Mouse (Mus musculus) embryonic facial prominence, embryonic 11.5 days (tissue): ENCODE measurements around the gene Mecr. TPM values are rescaled to one million over a fixed set of nuclear protein-coding genes. Genes with fewer than 3 reads are reported as not detected.

Experiments
- ATAC-seq: fragments of 200-750 bp; cut with Nextera tagmentation; replicated peaks from 2 replicates; pipeline ENCODE4 v1.8.0; 2017; ENCODE audit warnings: low read depth; ENCODE audit not compliant: insufficient number of reproducible peaks, low FRiP score, low TSS enrichment
- DNase-seq: peaks from one replicate; pipeline ENCODE4 v3.0.0-alpha.2; 2015; ENCODE audit warnings: low spot score
- H3K27ac ChIP-seq: fragments of 300-500 bp; sonication (generic); replicated peaks from 2 replicates; pipeline ENCODE4 v1.5.1; 2014; ENCODE audit warnings: mild to moderate bottlenecking, low read depth, low read length, control low read depth
- H3K27me3 ChIP-seq: fragments of 300-500 bp; sonication (generic); 2 replicates; pipeline ENCODE4 v1.6.1; 2014; ENCODE audit warnings: mild to moderate bottlenecking, low read length, moderate library complexity, mixed read lengths; ENCODE audit not compliant: control insufficient read depth, insufficient read depth
- H3K36me3 ChIP-seq: fragments of 300-500 bp; sonication (generic); replicated peaks from 2 replicates; pipeline ENCODE4 v1.6.1; 2014; ENCODE audit warnings: low read depth, mild to moderate bottlenecking, low read length, moderate library complexity, mixed read lengths; ENCODE audit not compliant: control insufficient read depth, insufficient read depth
- H3K4me1 ChIP-seq: fragments of 300-500 bp; sonication (generic); 2 replicates; pipeline ENCODE4 v1.6.1; 2014; ENCODE audit warnings: low read length, mixed read lengths; ENCODE audit not compliant: control insufficient read depth, insufficient read depth
- H3K4me2 ChIP-seq: fragments of 300-500 bp; sonication (generic); 2 replicates; pipeline ENCODE4 v1.6.1; 2014; ENCODE audit warnings: low read depth, mild to moderate bottlenecking, control low read depth, low read length, moderate library complexity
- H3K4me3 ChIP-seq: fragments of 300-500 bp; sonication (generic); 2 replicates; pipeline ENCODE4 v1.5.1; 2014; ENCODE audit warnings: low read depth, low read length, control low read depth
- H3K9ac ChIP-seq: fragments of 300-500 bp; sonication (generic); replicated peaks from 2 replicates; pipeline ENCODE4 v1.6.1; 2014; ENCODE audit warnings: mild to moderate bottlenecking, control low read depth, low read length
- H3K9me3 ChIP-seq: fragments of 300-500 bp; sonication (generic); replicated peaks from 2 replicates; pipeline ENCODE4 v1.6.1; 2016; ENCODE audit warnings: mild to moderate bottlenecking, low read length, inconsistent platforms, mixed read lengths; ENCODE audit not compliant: control insufficient read depth
- WGBS: fragments of 180-500 bp; shearing (Covaris S2); extraction: QIAGEN DNeasy Blood & Tissue Kit; methylation state at CpG from one replicate; pipeline ENCODE4 v1.1.7; 2014; 5-methylcytosine and 5-hydroxymethylcytosine counted together
- polyA plus RNA-seq: library from polyadenylated mRNA; unstranded; fragments of >200 nt; fragmentation: Nextera tagmentation; extraction: Ambion mirVana; gene quantifications from 2 replicates; pipeline ENCODE4 v1.2.1, GENCODE M21; 2014

The Mecr gene
- polyA plus RNA-seq, 1 experiment from 2014 or later = 39.9 TPM

DNA sequence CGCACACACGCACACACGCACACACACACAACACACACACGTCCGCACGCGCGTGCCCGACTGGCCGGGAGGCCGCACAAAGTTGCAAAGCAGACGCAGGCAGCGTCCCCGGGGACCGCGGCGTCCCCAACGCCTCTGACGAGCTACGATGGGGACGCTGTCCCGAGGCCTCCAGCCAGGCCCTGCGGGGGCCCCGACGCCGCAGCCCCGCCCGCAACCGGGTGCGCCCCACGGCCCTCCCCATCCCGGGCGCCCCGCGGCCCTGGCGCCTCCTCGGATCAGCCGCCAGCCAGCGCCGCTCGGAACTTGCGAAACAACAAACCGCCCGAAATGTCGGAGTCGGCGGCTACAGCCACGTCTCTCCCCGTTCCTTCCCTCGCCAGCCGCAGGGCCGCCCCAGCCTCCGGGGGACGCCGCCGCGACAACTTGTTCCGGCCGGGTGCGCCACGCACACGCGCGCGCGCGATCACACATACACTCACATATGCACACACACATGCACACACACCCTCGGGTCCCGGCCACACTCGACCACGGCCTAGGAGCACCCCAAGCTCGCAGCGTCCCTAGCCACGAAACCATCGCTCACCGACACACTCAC, 6.3 kb upstream of the Mecr start:
- under 1% methylated on average over 67 of the region's 76 CpGs for WGBS
- H3K27ac ChIP-seq = no peak overlapping the region
- no peak for ATAC-seq

DNA sequence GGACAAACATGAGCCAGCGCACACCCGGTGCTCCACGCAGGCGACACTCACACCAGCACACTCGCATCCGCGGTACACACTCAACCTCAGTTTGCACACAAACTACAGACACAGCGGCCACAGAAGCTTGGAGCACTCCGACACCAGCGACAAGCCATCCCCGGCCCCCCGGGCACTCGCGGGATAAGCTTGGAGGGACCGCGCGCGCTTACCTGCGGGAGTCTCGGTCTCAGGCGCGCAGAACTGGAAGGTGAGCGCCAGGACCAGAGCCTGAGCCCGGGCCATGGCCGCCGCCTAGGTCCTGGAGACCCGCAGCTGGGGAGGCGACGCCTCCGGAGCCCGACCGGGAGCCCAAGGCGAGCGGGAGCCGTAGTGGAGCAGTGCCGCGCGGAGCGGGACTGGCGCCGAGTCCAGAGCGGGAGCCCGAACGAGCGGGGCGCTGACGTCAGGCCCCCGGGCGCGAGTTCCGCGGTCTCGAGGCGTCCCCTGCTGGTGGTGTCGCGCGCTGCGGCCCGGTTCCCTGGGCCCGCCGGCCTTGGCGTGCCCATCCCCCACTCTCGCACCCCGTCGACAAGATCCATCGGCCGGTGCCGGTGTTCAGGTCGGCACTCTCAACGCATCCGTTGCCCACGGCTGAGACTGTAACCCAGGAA, 5.3 kb upstream of the Mecr start, which contains the start of gene Ptpru:
TSS of gene Ptpru (minus strand) at position 417 of the 653 bp plus-strand sequence.
- H3K27ac ChIP-seq = no peak within 1 kb of the TSS
- H3K4me1 ChIP-seq = peaks cover 8% of the 10 kb centered on the region
- peak within 1 kb of the TSS; percentile 68 for H3K4me3 ChIP-seq
- H3K4me2 ChIP-seq = peak within 1 kb of the TSS; percentile 99
- peaks cover 3% of the 10 kb centered on the region; the same call in 1 of the 2 replicates for H3K27me3 ChIP-seq
- ATAC-seq = peak; percentile 63
- H3K9me3 ChIP-seq = no peaks in the 10 kb centered on the region
- peak within 1 kb of the TSS; percentile 84 for H3K9ac ChIP-seq
- DNase-seq = peak; percentile 89
- H3K36me3 ChIP-seq = no peaks in the 10 kb centered on the region
- WGBS = 0% methylated on average over 47 of the region's 72 CpGs

More for the DNA sequence above, 6.3 kb upstream of the Mecr start:
- Histone ChIP-seq H3K4me3 (peak overlapping the region; percentile 68), H3K9ac (peak overlapping the region; percentile 84), H3K4me2 (peak overlapping the region; percentile 99), H3K4me1 (peaks cover 8% of the 10 kb centered on the region), H3K9me3 (no peaks in the 10 kb centered on the region), H3K36me3 (no peaks in the 10 kb centered on the region), H3K27me3 (peaks cover 3% of the 10 kb centered on the region; the same call in 1 of the 2 replicates)
- peak; percentile 51 for DNase-seq

DNA sequence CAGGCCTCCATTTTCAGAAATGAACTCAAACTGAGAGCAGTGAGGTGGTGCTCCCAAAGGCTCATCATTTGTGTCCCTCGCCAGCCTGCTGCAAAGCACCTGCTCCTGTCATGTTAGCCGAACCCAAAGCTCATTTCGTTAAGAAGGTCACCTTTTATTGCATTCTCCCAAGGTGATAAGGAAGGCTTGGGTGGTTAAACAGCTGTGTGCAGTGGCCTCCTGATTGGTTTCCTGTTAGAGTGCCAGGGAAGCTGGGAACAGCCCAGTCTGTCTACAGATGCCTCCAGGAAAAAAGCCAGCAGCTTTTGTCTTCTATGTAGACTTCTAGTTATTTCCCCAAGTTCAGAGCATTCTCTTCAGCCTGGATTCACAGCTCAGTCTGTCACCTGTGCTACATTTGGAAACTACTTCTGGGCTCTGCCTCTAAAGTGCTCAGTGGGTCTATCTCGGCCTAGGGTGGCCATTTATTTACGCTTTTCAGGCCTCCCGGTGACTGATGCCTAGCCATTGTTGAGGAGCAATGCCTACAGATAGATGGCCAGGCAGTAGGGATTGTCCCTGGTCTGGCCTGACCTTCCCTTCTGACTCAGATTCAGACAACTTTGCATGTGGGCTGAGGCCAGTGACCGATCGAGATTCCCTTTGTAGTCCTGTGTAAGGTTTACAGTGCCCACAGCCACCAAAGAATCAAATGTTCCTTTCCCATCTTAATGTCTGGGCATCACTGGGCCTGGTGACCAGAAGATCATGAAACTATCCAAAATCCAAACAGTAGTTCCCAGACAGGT, 2.9 kb downstream of the Mecr start:
- no peaks in the 10 kb centered on the region for H3K36me3 ChIP-seq
- WGBS = 81% methylated on average over 8 of the region's 8 CpGs
- no peak for DNase-seq
- no peaks in the 10 kb centered on the region for H3K27me3 ChIP-seq
- no peaks in the 10 kb centered on the region for H3K9me3 ChIP-seq
- no peak for ATAC-seq
- H3K9ac ChIP-seq = no peak overlapping the region
- H3K27ac ChIP-seq = no peak overlapping the region
- no peak overlapping the region for H3K4me3 ChIP-seq
- no peaks in the 10 kb centered on the region for H3K4me1 ChIP-seq
- H3K4me2 ChIP-seq = no peak overlapping the region

GRCm38 (mm10) chr4:131848082-131848481, 4.8 kb downstream of the Mecr start:
- DNase-seq = peak; percentile 56
- WGBS = 66% methylated on average over 6 of the region's 6 CpGs

GRCm38 (mm10) chr4:131849986-131850638, 6.8 kb downstream of the Mecr start:
- no peak overlapping the region; the same call in 1 of the 2 replicates for H3K27ac ChIP-seq
- H3K36me3 ChIP-seq = no peaks in the 10 kb centered on the region
- 54% methylated on average over 5 of the region's 5 CpGs for WGBS
- H3K4me1 ChIP-seq = no peaks in the 10 kb centered on the region
- DNase-seq (no peak), ATAC-seq (no peak)
- no peak overlapping the region for H3K4me3 ChIP-seq
- H3K27me3 ChIP-seq = no peaks in the 10 kb centered on the region
- no peaks in the 10 kb centered on the region for H3K9me3 ChIP-seq
- no peak overlapping the region for H3K9ac ChIP-seq
- no peak overlapping the region for H3K4me2 ChIP-seq

More at GRCm38 (mm10) chr4:131848082-131848481, 4.8 kb downstream of the Mecr start:
- Histone ChIP-seq H3K27me3 (no peaks in the 10 kb centered on the region), H3K4me1 (no peaks in the 10 kb centered on the region), H3K9ac (no peak overlapping the region), H3K9me3 (no peaks in the 10 kb centered on the region), H3K27ac (peak overlapping the region; percentile 62), H3K4me2 (no peak overlapping the region), H3K36me3 (no peaks in the 10 kb centered on the region), H3K4me3 (no peak overlapping the region)
- 0 out of 2 replicates have a peak, but pooled peaks have one; percentile 39 for ATAC-seq

DNA sequence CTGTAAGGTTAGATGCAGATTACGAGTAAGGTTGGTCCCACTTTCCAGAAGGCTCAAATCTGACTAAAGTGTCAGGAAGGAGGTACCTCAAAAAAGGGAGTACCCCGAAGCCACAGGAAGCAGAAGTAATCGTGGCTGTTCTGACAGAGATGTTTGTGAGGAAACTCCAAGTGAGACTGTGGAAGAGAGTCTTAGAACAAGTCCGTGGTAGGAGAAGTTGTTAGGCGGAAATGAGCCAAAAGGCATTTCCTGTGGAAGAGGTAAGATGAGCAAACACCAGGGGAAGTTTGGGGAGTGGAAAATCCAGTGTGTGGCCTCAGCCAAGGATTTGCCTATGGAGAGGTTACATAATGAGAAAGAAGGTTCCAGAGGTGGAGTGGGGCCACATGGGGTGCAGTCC, 11.7 kb downstream of the Mecr start:
- WGBS = 80% methylated on average over 5 of the region's 5 CpGs
- ATAC-seq = no peak

GRCm38 (mm10) chr4:131860492-131861340, 17.4 kb downstream of the Mecr start:
- Histone ChIP-seq H3K27ac (no peak overlapping the region), H3K4me2 (no peak overlapping the region), H3K4me1 (no peaks in the 10 kb centered on the region), H3K9me3 (no peaks in the 10 kb centered on the region), H3K4me3 (no peak overlapping the region), H3K27me3 (no peaks in the 10 kb centered on the region), H3K9ac (no peak overlapping the region), H3K36me3 (peaks cover 2% of the 10 kb centered on the region)
- 46% methylated on average over 15 of the region's 15 CpGs for WGBS
- ATAC-seq (0 out of 2 replicates have a peak, but pooled peaks have one; percentile 63), DNase-seq (peak; percentile 89)

More for the DNA sequence above, 11.7 kb downstream of the Mecr start:
- Histone ChIP-seq H3K27ac (no peak overlapping the region), H3K4me2 (no peak overlapping the region), H3K27me3 (no peaks in the 10 kb centered on the region), H3K36me3 (no peaks in the 10 kb centered on the region), H3K9me3 (no peaks in the 10 kb centered on the region), H3K4me3 (no peak overlapping the region), H3K4me1 (no peaks in the 10 kb centered on the region), H3K9ac (no peak overlapping the region)
- no peak for DNase-seq
